In genomic region chr14:32823861-32824260, GRCm38 (mm10) we compare ENCODE assay signal across 20 mouse cellular contexts. TPM values are rescaled to one million over a fixed set of nuclear protein-coding genes. Genes with fewer than 3 reads are reported as not detected.
"Had no signal": no experiment of that assay in that cellular context is flagged by ENCODE, and none has a peak within 500 bp of the region (broad histone marks: within the 10 kb centered on the region; RNA-seq: fewer than 3 reads in every experiment).

No protein-coding gene starts in this region.

- DNase-seq: kidney, adult 18-20 months; thymus, adult 2 months; thymus, postnatal 25 days had no signal

- H3K36me3 ChIP-seq: limb, embryonic 10.5 days; liver, embryonic 15.5 days; midbrain, embryonic 13.5 days; neural tube, embryonic 15.5 days; stomach, embryonic 15.5 days had no signal

- ATAC-seq: midbrain, embryonic 13.5 days had no signal

- H3K9me3 ChIP-seq: limb, embryonic 10.5 days; liver, embryonic 15.5 days; midbrain, embryonic 13.5 days; neural tube, embryonic 15.5 days; stomach, embryonic 15.5 days had no signal

- H3K9ac ChIP-seq: liver, embryonic 15.5 days; lung, embryonic 14.5 days; midbrain, embryonic 13.5 days; neural tube, embryonic 15.5 days; stomach, embryonic 15.5 days had no signal

- H3K4me2 ChIP-seq: liver, embryonic 11.5 days; liver, embryonic 15.5 days; lung, embryonic 14.5 days; midbrain, embryonic 13.5 days; neural tube, embryonic 15.5 days; stomach, embryonic 15.5 days had no signal

- H3K4me3 ChIP-seq: left cerebral cortex, adult 2 months; limb, embryonic 10.5 days; liver, embryonic 15.5 days; midbrain, embryonic 13.5 days; myocyte; neural tube, embryonic 15.5 days; stomach, embryonic 15.5 days had no signal

- H3K27me3 ChIP-seq: liver, embryonic 15.5 days; neural tube, embryonic 15.5 days; stomach, embryonic 15.5 days had no signal

- H3K27ac ChIP-seq: left cerebral cortex, adult 2 months; limb, embryonic 10.5 days; liver, embryonic 15.5 days; macrophage; midbrain, embryonic 13.5 days; neural tube, embryonic 15.5 days had no signal

RNA-seq across cellular contexts. Expression of gene Fam170b, which starts 9.9 kb away (rescaled TPM):
- total RNA-seq: layer of hippocampus, postnatal 25 days; left cerebral cortex, adult 2 months; left cerebral cortex, postnatal 14 days had no signal
- polyA plus RNA-seq: limb, embryonic 14.5 days; liver, embryonic 11.5 days; macrophage; midbrain, embryonic 13.5 days; myocyte; neural tube, embryonic 11.5 days; neural tube, embryonic 15.5 days; spleen, adult 2 months; stomach, embryonic 15.5 days; thymus, adult 2 months; urinary bladder, adult 2 months had no signal

RNA-seq across cellular contexts. Expression of gene Vstm4, which starts 32.7 kb away (rescaled TPM):
- polyA plus RNA-seq: myocyte had no signal

RNA-seq across cellular contexts. Expression of gene Tmem273, which starts 38.1 kb away (rescaled TPM):
- polyA plus RNA-seq: testis, adult 2 months had no signal
